Mouse (Mus musculus) ES-CJ7 (cell line): Measurements from ENCODE around the gene Slc39a10.

Experiments used
- DNase-seq: peaks from one replicate; pipeline ENCODE4 v3.0.0; 2011; ENCODE audit warnings: low read depth, low spot score

Gene Slc39a10

DNA sequence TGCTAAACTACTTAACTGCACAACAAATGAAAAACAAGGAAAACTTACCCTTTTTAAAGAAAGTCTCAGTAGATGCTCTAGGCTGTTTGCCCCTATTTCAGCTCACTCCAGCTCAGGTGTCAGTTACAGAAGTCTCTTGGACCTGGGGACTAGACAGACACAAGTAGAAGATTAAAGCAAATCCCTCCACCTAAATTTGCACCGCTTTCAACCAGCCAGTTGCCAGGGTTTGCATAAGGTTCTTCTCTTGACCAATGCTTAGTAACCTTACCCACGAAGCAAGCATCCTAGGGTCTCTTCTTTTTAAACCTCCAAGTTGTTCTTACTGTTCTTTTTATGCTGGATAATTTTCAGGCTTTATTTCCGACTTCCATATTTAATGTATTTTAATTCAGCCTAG, at the start of gene Slc39a10:
TSS of gene Slc39a10 (minus strand) at position 101 of the 400 bp plus-strand sequence.
- DNase-seq: no peak

DNA sequence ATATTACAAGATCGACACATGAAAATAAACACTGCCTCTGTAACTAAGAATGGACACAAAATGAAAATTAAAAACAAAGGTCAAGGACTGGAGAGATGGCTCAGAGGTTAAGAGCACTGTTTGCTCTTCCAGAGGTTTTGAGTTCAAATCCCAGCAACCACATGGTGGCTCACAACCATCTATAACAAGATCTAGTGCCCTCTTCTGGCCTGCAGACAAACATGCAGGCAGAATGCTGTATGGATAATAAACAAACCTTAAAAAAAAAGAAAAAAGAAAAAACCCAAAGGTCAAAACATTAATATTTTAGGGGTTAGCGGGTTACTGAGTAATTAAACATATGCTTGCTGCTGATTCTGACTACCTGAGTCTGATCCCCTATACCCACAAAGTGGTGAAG, 46.6 kb upstream of the Slc39a10 start:
- no peak for DNase-seq

DNA sequence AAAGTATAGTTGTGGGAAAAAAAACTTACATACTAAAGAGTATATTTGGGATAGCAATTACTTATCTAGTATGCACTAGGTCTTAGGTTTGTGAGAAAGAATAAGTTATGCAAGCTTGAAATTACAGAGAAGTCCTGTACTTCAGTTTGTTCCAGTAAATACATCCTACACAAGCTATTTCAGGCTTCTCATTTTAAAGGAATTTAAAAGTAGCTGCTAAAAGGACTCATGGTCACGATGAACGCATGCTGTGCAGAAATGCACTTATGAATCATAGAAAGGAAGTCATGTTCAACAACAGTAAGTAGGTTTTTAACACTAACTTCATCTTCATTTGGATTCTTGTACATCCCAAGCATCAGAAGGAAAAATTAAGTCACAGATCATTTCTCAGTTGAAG, 45.0 kb upstream of the Slc39a10 start:
- no peak for DNase-seq

DNA sequence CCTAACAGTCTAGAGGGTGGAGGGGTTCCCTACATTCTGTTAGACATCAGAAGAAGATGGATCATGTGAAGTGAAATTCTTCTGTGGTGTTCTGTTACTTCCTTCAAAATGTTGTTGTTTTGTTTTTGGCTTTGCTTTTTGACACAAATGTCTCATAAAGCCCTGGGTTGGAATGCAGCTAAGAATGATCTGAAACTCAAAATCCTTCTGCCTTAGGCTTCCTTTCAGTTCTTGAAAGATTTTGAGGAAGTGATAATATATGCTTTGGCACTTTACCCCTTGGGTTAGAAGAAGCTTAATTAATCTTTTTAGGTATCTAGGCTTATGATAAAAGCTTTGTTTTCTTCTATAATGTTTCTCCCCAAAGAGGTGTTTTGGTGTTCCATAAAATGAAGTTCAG, 34.5 kb upstream of the Slc39a10 start:
- DNase-seq: no peak

DNA sequence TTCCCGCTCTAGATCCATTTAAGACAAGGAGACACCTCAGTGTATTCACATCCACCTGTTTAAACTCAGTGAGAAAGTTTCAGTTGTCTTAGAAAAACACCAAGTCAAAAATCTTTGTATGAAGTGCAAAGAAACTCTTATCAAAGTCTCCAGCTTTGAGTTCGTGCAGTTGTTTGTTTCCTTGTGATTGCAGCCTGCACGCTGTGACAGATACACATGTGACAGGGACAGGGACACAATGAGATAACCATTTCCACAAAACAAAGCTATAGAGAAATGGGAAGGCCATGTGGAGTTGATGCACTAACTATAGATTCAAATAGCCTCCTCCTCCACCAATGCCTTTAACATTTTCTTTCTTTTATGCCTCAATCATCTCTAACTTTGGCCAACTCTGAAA, 33.6 kb upstream of the Slc39a10 start:
- no peak for DNase-seq

DNA sequence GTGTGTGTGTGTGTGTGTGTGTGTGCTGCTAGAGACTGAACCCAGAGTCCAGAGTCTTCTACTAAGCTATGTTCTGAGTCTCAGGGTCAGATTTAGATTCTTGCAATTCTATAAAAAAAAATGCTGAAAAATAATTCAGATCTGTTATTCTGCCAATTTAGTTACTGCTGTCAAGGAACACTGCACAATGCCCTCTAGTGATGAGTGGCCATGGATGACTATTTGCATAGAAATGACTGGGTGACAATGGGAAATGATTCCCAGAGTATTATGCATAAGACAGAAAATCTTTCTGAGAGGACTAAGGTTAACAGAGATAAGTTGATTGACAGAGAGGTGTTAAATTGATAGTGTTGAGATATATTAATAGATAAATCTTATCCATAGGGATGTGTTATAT, 32.3 kb upstream of the Slc39a10 start:
- no peak for DNase-seq

DNA sequence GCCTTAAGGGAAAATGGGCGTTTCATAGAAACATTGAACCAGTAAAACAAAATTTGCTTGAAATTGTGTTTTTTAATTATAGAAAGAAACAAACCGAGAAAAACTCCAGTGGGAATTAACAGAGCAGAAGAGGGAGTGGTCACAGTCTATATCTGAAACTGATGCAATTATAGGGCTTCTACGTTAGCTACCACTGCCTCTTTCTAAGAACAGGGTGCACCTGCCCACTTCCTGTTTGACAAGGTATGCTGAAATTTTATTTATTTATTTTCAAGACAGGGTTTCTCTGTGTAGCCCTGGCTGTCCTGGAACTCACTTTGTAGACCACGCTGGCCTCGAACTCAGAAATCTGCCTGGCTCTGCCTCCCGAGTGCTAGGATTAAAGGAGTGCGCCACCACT, 30.3 kb upstream of the Slc39a10 start:
- DNase-seq: no peak

DNA sequence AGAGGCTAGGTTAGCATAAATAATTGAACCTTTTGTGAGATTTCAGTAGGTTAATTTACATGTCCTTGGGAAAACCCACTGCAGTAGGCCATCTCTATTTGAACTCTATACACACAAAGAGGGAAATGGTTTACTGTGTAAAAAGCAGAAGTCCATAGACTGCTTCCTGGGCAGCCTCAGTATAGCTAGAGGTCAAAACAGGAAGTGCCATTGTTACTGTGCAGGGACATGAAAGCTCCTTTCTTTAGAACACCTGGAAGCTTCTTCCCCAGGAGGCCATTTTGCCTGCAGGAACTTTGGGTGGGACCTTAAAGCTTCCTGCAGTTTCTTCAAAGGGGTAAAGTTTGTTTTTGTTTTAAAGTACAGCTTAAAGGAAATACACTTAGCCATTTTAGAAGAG, 29.0 kb upstream of the Slc39a10 start:
- peak; percentile 91 for DNase-seq

DNA sequence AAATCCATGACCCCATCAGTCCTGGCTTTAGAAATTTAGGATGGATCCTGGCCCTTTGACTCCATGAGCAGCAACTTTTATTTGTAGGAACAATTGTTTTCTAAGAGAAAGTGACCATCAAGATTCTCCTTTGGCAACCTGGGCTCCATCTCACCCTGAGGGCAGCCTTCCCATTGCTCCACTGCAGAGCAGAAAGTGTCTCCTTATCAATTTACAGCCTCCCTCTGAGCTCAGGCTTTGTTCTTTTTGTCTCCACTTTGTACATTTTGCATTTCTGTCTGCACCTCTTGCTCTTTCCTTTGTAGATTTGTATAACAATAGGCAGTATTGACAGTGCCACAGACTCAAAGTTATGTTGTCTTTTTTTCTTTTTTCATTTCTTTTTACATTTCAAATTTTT, 23.6 kb upstream of the Slc39a10 start:
- peak; percentile 54 for DNase-seq

DNA sequence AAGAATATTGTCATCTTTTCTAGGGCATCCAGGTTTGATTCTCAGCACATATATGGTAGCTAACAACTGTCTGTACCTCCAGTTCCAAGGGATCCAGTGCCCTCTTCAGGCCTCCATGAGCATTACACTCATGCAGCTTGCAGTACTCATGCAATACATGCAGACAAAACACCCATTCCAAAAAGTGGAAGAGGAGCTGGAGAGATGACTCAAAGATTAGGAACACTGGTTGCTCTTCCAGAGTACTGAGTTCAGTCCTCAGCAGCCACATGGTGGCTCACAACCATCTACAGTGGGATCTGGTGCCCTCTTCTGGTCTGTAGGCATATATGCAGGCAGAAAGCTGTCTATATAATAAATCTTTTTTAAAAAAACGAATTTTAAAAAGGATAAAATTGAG, 21.7 kb upstream of the Slc39a10 start:
- DNase-seq: peak; percentile 65

DNA sequence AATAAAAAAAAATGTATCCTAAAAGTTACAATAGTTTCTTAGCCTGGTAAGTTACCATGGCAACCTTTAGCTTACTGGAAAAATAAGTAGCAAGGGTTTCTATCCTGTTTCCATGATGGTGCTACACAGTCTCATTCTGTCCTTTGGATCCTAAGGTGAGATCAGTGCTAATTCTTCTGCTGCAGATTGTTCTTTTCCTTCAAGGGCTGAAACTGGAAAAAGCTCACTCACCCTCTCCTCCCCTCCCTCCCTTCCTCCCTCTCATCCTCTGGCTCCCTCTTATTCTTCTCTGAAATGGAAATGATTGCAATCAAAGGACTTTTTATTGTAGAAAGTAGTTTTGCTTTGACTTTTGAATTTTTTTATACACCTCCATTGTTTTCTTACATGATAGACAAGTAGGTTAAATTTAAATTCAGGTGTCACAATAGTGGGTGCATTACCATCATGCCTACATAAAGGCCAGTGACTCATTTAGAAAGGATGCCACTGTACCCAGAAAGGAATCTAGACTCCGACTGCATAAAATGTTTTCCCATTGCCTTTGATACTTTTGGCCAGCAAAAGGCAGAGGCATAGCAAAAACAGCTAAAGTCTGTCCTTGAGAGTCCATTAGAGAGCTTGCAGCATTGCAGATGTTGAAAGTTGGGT, 20.0 kb upstream of the Slc39a10 start:
- no peak for DNase-seq

DNA sequence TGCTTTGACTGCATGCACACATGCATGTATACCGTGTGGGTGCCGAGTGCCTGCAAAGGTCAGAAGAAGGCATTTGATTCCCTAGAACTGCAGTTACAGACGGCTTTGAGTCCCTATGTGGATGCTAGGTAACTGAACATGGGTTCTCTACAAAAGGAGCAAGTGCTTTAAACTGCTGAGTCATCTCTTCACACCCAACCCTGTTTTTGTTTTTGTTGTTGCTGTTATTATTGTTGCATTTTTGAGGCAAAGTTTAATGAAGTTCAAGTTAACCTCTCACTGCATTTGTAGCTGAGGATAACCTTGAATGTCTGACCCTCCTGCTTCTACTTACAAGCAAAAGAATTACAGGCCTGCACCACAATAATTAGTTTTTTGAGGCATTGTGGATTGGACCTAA, 17.5 kb upstream of the Slc39a10 start:
- no peak for DNase-seq

DNA sequence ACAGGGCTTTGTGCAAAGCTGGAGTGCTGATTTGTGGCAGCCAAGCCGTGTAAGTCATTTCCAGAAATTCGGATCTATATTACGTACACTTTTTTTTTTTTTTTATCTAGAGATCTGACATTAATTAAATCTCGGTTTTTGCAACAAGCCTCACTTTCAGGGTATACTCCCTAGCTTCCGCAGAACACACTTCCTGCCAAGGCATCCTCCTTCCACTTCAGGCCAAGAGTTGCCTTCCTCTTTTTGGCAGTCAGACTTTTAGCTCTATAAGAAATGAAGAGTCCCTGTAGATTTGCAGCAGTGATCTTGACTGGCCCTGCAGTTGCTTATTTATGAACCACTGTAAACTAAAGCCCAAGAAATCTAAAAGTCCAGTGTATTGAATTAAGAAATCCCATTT, 13.1 kb upstream of the Slc39a10 start:
- no peak for DNase-seq

DNA sequence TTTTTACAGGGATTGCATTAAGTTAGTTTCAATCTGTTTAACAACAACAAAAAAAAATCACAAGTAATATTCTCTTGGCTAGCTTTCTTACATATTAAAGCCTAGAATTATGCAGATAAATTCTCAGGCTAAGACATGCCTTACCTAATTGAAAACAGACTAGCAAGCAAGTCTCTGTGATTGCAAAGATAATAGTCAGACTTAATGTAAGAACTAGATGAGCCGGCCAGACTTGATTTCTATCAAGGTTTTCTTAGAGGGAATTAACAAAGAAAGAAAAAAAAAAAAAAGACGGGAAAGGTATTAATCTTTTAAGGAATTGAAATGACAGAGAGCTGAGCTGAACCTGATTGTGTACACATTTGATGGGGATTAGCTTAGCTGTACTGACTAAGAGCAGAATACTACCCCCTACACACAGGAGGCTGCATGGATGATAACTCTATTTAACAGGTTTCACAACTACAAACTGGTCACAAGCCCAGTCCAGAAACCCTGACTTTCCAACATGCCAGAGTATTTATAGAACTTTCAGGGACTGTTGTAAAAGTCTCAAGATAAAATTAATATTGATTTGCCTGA, 9.5 kb upstream of the Slc39a10 start:
- no peak for DNase-seq

DNA sequence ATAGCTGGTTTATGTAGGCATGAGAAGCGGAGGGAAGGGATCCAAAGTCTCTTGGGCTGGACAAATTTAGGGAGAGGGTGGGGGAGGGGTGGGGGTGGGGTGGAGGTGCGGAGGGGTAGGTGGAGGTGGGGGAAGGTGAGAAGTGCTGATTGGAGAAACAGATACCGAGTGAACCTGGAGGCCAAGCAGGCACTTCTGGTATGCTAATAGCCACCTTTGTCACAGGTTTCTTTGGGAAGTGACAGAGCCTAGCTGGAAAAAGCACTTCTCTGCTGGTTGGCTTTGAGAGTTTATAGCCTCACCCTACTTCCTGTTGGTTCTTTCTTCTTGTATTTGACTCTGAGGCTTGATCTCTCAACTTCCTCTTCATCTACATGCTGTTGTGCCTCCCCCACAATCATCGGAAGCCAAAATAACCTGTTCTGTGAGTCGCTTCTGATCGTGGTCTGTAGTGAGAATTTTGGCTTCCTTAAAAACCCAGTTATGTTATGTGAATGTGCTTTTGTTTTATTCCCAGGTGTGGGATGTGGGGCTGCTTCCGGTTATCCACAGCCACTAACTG, 1.7 kb upstream of the Slc39a10 start:
- peak; percentile 82 for DNase-seq

DNA sequence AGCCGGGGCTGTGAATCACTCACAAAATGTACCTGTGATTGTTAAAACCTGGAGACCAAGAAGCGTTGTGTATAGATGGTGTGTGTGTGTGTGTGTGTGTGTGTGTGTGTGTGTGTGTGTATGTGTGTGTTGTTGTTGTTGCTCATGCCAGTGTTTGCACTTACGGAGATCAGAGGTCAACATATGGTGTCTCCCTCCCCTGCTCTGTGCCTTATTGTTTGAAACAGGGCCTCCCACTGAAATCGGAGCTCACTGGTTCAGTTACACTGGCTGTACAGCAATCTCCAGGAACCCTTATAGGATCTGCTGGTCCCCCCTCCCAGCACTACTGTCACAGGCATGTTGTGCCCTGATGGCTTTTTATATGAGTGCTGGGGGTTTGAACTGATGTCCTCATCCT, 3.9 kb downstream of the Slc39a10 start:
- no peak for DNase-seq

DNA sequence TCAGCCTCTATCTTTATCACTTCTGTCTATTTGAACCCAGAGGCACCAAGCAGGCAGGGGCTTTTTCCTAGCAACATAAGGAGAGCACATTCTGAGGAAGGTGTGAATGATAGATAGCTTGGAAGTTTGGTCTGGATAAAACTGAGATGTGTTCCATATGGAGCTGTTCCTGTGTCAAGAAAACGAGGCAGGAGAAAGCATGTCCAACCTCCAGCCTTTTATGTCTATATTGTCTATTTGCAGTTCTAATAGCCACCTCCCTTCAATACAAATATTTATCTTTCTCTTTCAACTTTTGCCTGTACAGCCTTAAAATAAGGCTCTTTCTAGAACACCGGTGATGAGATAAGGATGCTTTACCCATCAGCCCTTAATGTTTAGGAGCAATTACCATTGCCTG, 4.3 kb downstream of the Slc39a10 start:
- DNase-seq: no peak

DNA sequence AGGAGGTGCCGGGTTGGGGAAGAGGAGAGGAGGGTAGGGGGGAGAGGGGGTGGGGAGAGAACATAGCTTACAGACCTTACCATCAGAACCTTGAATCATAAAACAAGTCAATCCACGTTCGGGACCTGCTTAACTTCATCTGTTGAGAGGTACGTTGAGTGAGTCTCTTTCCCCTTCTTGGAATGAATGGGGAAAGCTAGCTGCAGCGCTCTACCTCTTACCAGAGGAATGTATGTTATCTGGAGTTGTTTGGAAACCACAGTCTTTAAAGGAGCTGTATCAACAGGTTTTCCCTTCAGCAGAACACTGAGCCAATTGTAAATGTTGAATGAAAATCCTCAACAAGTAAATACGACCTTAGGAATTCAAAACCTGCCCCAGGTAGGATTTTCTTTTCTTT, 4.7 kb downstream of the Slc39a10 start:
- no peak for DNase-seq

DNA sequence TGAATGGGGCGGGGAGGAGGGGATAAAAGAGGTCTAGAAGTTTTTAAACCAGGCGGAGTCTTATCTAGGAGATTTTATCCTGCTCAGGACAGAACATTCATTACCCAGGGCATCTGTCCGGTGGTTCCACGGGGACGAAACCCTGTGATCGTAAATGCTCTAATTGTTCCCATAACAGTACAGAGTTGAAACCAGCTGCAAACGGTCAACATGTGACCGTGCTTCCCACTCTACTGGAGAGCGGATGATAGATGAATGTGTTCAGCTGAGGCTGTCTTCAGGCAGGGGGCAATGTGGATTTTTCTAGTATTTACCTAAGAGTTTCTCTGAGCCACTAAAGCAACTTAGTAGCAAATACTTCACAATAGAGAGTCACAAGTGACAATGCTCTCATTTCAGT, 6.6 kb downstream of the Slc39a10 start:
- no peak for DNase-seq

DNA sequence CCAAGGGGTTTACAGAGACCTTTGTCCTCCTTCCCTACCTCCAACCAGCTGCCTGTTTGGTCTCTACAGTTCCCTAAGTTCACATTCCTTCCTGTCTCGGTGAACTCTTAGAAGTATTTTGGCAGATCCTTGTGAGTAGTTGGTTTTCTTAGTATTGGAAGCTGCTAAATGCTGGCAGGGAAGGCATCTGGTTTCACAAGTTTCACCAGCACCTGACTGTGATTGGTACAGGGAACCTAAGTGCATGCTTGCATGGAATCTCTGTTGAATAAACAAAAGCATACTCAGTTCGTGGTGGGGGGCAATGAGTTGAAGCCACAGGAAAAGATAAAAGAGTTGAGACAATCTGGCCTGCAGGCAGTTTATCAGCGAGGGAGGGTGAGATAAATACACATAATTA, 7.4 kb downstream of the Slc39a10 start:
- DNase-seq: no peak

DNA sequence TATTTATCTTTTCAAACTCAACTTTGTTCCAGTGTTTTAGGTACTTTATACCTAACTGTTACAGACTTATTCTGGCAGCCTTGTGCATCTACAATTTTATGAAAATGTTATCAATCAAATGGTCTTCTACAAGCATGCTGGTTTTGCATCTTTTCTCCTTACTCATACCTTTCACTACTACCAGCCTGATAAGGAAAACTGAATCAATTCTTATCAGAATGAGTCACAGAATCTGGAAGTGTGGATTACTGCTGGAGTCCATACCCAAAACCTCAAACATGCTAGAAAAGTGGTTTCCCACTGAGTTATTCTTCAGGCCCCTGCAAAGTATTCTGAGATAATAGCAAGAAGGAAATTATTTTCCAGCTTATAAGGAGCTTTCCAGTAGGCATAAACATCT, 12.7 kb downstream of the Slc39a10 start:
- DNase-seq: no peak

DNA sequence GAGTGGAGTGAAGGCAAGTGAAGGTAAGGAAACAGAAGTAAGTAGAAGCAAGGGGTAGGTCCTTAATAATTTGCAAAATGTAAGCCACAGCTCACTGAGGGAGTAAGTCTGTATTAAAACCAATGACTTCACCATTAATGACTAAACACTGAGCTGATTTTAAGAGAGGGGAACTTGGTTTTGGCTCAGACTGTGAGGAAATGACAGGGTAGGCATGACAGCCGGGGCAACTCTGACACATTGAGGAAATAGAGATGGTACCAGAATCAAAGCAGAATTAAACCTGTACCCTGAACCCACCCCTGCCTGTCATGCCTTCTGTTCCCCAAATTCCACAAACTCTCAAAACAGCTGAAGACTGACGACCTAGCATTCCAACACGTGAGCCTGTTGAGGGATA, 18.9 kb downstream of the Slc39a10 start:
- no peak for DNase-seq

DNA sequence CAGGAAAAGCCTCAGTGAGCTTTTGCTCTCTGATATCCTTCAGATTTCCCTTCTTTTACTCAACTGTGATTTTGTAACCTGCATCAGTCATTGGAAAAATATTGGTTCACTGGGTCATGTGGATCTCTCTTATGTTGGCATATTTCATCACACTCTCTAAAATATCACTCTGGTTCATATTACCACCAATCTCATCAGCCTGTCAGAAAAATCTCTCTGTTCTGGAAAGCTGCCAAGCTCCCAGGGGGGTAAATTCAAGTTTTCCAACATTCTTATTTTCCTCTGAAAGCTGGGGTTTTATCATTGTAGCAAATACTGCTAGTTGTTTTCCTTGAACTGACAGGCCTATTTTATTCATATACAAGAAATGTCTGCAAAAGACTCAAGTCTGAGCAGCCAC, 22.9 kb downstream of the Slc39a10 start:
- no peak for DNase-seq
